Mouse (Mus musculus) bone marrow macrophage, adult 2 months (primary cell): ENCODE results near the gene Rnf43.

Experiments
- CTCF ChIP-seq: IDR thresholded peaks from 2 replicates; pipeline ENCODE4 v1.5.1; 2012; ENCODE audit warnings: low read depth, mild to moderate bottlenecking, low read length, moderate library complexity
- POLR2A ChIP-seq: IDR thresholded peaks from 2 replicates; pipeline ENCODE4 v1.6.1; 2012; ENCODE audit warnings: mild to moderate bottlenecking, low read depth, low read length, borderline replicate concordance

- TF ChIP-seq CTCF: no peak
- TF ChIP-seq POLR2A: no peak
These were observed 19.7 kb upstream of the Rnf43 start for GRCm38 (mm10) chr11:87642865-87643264.
